Mouse (Mus musculus): ENCODE results near the gene Macrod1. TPM values are rescaled to one million over a fixed set of nuclear protein-coding genes. Genes with fewer than 3 reads are reported as not detected.

Macrod1 gene
- 100 to 1,000 TPM; 240 to 280 TPM for total RNA-seq (2021)
- long read RNA-seq, experiment 1, transcript Macrod1-201 (11 exons, 1,228 nt): major isoform, 186 of 228 reads
- long read RNA-seq, experiment 1, partial matches to known transcripts: 19 of 228 reads
- long read RNA-seq, experiment 1, other reads (novel, unspliced or antisense): 23 of 228 reads
- long read RNA-seq, experiment 2, transcript Macrod1-201 (11 exons, 1,228 nt): major isoform, 279 of 357 reads
- long read RNA-seq, experiment 2, partial matches to known transcripts: 24 of 357 reads
- long read RNA-seq, experiment 2, other reads (novel, unspliced or antisense): 54 of 357 reads

- intact Hi-C loops (cut with DNase I): no loop called here
- peak; percentile 81 to 83 for DNase-seq
Measured at GRCm38 (mm10) chr19:7056248-7057087, at the start of gene Macrod1. Macrod1 (plus strand) TSS chr19:7056810.

- intact Hi-C loops (cut with DNase I): no loop called here
- no peak for DNase-seq
Measured at GRCm38 (mm10) chr19:7006892-7007593, 49.6 kb upstream of the Macrod1 start.

- intact Hi-C loops (cut with DNase I): no loop called here
- DNase-seq: no peak
Measured at GRCm38 (mm10) chr19:7012426-7012825, 44.2 kb upstream of the Macrod1 start.

DNA sequence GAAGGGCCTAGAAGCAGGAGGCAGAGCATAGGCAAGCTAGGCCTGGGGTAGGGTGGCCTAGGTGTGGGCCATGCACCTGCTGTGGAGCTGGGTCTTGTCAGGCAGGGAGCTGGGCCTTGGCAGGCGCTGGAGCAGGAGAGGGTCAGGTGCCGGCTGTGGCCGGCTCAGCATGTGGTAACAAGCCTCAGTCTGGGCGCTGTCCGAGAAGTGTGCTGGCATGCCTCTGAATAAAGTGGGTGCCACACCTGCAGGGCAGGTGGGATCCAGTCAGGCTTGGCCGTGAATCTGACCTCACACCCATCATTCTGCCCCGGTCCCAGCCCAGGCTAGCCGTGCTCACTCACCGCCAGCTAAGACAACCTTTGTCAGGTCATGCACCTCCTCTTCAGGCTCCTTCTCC is 42.6 kb upstream of the Macrod1 start:
- DNase-seq: no peak
- intact Hi-C loops (cut with DNase I): no loop called here

DNA sequence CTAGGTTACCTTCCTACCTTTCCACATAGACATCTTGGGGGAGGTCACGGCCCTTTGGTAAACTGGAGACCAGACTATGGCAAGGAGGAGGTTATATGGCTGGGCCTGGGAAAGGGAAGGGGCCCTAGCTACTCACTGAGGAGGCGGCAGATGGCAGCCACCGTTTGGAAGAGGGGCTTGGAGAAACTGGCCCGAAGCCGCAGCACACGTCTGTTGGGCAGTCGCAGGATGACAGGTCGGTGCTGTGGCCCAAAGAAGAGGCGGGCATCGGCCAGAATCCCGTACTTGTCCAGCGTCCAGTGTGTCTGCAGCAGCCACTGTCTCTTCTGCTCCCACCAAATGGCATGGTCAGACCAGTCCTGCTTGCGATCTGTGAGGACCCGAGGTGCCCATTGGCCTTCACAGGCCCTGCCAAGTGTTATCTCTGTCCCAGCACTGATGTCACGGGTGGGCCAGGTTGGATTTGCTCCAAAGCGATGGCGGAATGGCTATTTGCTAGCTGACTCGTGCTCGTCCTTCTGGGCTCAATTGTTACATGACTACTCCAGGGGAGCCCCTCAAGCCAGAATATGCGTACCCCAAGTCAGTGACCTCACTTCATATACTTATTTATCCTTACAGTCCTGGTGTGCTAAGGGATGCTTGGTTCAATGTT is 42.0 kb upstream of the Macrod1 start:
- intact Hi-C loops (cut with DNase I): loop anchor here (5.0 kb wide), 1 partner anchor 82 kb away; the partner anchor contains the start of gene Kcnk4
- DNase-seq: no peak

GRCm38 (mm10) chr19:7017541-7018457 is 38.8 kb upstream of the Macrod1 start:
- no peak for DNase-seq
- intact Hi-C loops (cut with DNase I): loop anchor here (5.0 kb wide), 1 partner anchor 85 kb away; the partner anchor contains the start of gene Kcnk4

DNA sequence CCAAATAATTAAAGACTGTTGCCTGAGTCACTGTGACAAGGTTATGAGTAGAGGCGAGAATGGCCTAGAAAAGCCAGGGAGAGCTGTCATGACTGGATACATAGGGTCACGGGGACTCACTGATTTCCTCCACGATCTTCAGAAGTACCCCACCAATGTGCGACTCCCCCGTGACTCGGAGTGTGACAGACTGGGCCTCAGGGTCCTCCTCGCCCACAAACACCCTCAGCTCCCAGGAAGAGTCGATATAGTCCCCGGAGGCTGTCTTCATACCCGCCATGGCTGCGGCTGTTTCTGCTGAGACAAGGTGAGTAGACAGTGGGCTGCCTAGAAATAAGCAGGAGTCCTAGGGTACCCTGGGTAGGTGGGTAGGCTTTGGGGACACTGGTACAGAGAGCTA is 38.1 kb upstream of the Macrod1 start:
- DNase-seq: no peak
- intact Hi-C loops (cut with DNase I): loop anchor here (5.0 kb wide), 1 partner anchor 86 kb away; the partner anchor contains the start of gene Kcnk4

GRCm38 (mm10) chr19:7019191-7019590 is 37.4 kb upstream of the Macrod1 start, which contains the start of gene Fermt3:
Fermt3 (minus strand) TSS chr19:7019469.
- DNase-seq: no peak
- intact Hi-C loops (cut with DNase I): loop anchor here (5.0 kb wide), 1 partner anchor 87 kb away; the partner anchor contains the start of gene Kcnk4

GRCm38 (mm10) chr19:7020224-7020641 is 36.4 kb upstream of the Macrod1 start:
- DNase-seq: no peak

GRCm38 (mm10) chr19:7029531-7029930 is 27.1 kb upstream of the Macrod1 start:
- intact Hi-C loops (cut with DNase I): no loop called here

More at GRCm38 (mm10) chr19:7020224-7020641, 36.4 kb upstream of the Macrod1 start:
- intact Hi-C loops (cut with DNase I): no loop called here

DNA sequence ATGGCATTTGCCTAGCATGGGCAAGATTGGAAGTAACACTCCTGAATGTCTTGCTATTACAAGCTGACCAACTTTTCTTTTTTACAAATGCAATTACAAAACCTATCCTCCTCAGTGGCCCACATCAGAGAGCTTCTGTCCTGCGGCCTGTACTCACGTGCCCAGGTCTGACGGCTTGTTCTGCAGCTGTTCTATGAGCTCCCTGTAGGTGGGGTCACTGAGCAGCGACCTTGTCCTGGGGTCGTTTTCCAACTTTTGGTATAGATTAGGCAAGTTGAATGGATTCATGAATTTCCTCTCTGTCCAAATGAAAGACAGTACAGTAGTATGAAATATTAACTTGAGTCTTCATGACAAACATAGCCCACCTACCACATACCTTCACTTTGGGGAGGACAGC is 22.6 kb upstream of the Macrod1 start:
- intact Hi-C loops (cut with DNase I): no loop called here
- no peak for DNase-seq

More at GRCm38 (mm10) chr19:7029531-7029930, 27.1 kb upstream of the Macrod1 start:
- DNase-seq: no peak

DNA sequence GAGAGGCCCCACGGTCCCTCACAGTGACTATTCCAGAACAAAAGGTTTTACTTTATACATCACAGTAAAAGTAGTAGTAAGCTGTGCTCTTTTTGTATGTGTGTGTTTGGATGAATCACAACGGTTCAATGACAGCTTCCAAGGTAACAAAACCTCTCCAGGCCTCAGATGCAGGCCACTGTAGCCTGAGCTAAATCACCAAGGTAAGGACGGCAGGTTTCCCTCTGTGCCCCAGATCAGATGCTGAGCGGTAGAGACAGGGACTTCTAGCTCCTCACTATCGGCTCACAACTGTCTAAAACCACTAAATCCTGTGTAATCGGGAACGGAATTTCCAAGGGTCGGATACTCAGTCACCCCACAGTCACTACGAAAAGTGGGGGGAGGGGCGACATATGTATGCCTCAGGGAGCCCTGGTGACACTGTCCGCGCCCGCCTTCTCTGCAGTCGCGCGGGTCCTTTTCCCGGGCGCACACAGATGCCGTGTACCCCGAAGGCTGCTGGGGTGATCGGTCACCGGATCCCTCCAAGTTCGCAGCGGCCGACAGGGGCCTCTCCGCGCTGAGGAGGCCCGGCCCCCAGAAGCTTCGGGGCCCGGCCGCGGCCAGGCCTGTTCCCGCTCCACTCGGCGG is 17.4 kb upstream of the Macrod1 start:
- intact Hi-C loops (cut with DNase I): loop anchor here (5.0 kb wide), 1 partner anchor 42 kb away; the partner anchor contains the start of genes Nudt22 and Trpt1
- no peak for DNase-seq

GRCm38 (mm10) chr19:7039841-7040636 is 16.6 kb upstream of the Macrod1 start, which contains the start of gene Stip1:
Stip1 (minus strand) TSS chr19:7039967.
- intact Hi-C loops (cut with DNase I): loop anchor here (5.0 kb wide), 1 partner anchor 43 kb away; the partner anchor contains the start of genes Nudt22 and Trpt1
- DNase-seq: peak; percentile 96 to 99

DNA sequence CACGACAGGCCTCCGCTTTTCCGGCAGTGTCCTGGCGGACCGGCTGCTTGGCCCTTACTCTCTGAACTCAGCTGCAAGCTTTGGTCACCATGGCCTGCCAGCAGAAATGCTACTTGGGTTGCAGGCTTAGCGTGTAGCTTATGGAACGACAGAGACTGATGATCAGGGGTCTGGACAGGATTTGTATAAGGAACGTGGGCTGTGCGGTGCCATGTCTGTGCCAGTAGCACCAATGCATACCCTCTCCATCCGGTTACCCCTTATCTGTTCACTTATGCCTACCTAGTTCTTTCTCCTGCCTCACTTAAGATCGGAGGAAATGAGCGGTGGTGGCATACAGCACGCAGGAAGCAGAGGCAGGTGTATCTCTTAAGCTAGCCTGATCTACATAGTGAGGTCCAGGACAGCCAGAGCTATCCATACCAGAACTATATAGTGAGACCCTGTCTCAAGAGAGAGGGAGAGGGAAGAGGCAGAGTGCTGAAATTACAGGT is 15.9 kb upstream of the Macrod1 start:
- DNase-seq: no peak
- intact Hi-C loops (cut with DNase I): no loop called here

DNA sequence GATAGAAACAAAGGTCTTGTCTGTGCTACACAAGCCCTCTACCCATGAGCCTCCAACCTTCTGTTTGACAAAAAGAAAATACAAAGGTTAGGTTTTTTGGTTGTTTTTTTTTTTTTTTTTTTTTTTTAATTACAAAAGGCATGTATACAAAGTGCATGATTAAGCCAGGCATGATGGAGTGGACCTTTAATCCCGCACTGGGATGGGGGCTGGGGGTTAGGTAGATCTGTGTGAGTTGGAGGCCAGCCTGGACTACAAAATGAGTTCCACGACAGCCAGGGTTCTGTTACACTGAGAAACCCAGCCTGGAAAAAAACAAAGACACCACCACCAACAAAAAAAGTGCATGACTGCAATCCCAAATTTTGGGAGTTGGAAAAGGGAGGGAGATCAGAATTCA is 15.4 kb upstream of the Macrod1 start:
- intact Hi-C loops (cut with DNase I): no loop called here
- DNase-seq: no peak

DNA sequence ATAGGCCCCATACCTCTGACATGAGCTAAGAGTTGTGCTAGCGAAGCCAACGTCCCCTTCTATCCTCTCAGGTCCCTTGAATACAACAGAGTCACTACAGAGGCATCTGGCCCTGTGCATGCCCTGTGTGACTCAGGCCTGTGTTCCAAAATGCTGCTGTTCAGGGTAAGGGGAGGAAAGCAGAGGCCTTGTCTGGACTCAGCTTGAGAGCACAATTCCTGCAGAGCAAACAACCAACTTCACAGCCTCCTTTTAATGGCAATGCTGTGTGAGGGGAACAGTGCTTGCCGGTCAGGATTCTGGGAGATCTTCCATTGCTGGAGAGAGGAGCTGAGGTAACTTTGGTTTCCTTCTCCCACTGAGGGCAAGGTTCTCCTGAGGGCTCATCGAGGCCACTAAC is 12.3 kb upstream of the Macrod1 start:
- DNase-seq: no peak
- intact Hi-C loops (cut with DNase I): no loop called here

DNA sequence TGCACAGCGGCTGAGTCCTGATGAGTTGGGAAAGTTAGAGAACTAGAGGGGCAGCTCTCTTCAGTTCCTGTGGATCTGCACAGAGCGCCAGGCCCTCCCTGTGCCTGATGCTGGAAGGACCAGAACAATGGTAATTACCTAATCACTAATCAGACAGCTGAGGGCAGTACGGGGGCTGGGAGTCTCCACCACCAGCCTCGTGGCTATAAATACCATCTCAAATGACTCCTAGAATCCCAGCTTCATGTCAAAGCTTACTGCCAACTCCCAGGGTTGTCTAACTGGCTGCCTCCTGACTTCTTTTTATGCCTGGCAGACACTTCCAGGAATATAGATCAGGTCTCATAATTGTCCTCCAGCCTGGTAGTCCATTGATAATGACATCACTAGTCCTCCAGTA is 11.9 kb upstream of the Macrod1 start:
- no peak for DNase-seq
- intact Hi-C loops (cut with DNase I): no loop called here
